ENCODE assay signal across 12 mouse cellular contexts in genomic region chr16:44625108-44625616, GRCm38 (mm10).
A peak's percentile ranks its signal among the peaks of the same experiment; 100 is the strongest.
DNase-seq lines count a peak whose midpoint lies in the region; ATAC-seq and TF ChIP-seq lines count a peak whose summit lies in the region.
"Had no signal": no experiment of that assay in that cellular context is flagged by ENCODE, and none has a peak within 500 bp of the region (broad histone marks: within the 10 kb centered on the region; RNA-seq: fewer than 3 reads in every experiment).

No protein-coding gene starts in this region.

- no peak for DNase-seq in urinary bladder, postnatal 36 days (ENCODE audit: low spot score in 2 of 2)
- DNase-seq: adrenal gland, postnatal 25 days; cerebellum, postnatal 36 days had no signal

- H3K9ac ChIP-seq in intestine, embryonic 15.5 days: no peak overlapping the region
- H3K9ac ChIP-seq in intestine, postnatal 0 days (ENCODE audit: low read depth, low read length): no peak overlapping the region
- no peak overlapping the region for H3K9ac ChIP-seq in midbrain, embryonic 13.5 days (replicated peaks)
- no peak overlapping the region for H3K9ac ChIP-seq in midbrain, embryonic 16.5 days (ENCODE audit: low read depth, low read length)
- H3K9ac ChIP-seq in forebrain, embryonic 15.5 days (replicated peaks): no peak overlapping the region
- H3K9ac ChIP-seq in stomach, embryonic 15.5 days: no peak overlapping the region
- H3K9ac ChIP-seq: heart, embryonic 12.5 days; liver, embryonic 14.5 days had no signal

- no peaks in the 10 kb centered on the region for H3K36me3 ChIP-seq in intestine, embryonic 15.5 days
- no peaks in the 10 kb centered on the region for H3K36me3 ChIP-seq in intestine, postnatal 0 days (ENCODE audit: control insufficient read depth, insufficient read depth)
- no peaks in the 10 kb centered on the region for H3K36me3 ChIP-seq in midbrain, embryonic 13.5 days
- H3K36me3 ChIP-seq in midbrain, embryonic 16.5 days (ENCODE audit: control insufficient read depth, insufficient read depth, low read length): no peaks in the 10 kb centered on the region
- H3K36me3 ChIP-seq in forebrain, embryonic 15.5 days: no peaks in the 10 kb centered on the region
- no peaks in the 10 kb centered on the region for H3K36me3 ChIP-seq in stomach, embryonic 15.5 days
- H3K36me3 ChIP-seq: heart, embryonic 12.5 days had no signal

- no peak overlapping the region for H3K4me3 ChIP-seq in intestine, embryonic 15.5 days (replicated peaks)
- no peak overlapping the region for H3K4me3 ChIP-seq in intestine, postnatal 0 days (ENCODE audit: low read depth, low read length)
- no peak overlapping the region for H3K4me3 ChIP-seq in midbrain, embryonic 13.5 days (replicated peaks)
- H3K4me3 ChIP-seq in midbrain, embryonic 16.5 days (ENCODE audit: low read depth, low read length): no peak overlapping the region
- no peak overlapping the region for H3K4me3 ChIP-seq in forebrain, embryonic 15.5 days
- H3K4me3 ChIP-seq in stomach, embryonic 15.5 days (replicated peaks): no peak overlapping the region
- H3K4me3 ChIP-seq: heart, embryonic 12.5 days had no signal

- no peak for TF ChIP-seq CTCF in intestine, postnatal 0 days (IDR thresholded peaks at IDR 0.05; ENCODE audit: low read depth)

- WGBS in intestine, embryonic 15.5 days: 46% methylated on average over 6 of the region's 6 CpGs
- 46% methylated on average over 6 of the region's 6 CpGs for WGBS in intestine, postnatal 0 days
- WGBS in midbrain, embryonic 13.5 days: 52% methylated on average over 6 of the region's 6 CpGs
- WGBS in midbrain, embryonic 16.5 days: 45% methylated on average over 6 of the region's 6 CpGs
- WGBS in forebrain, embryonic 15.5 days: 18% methylated on average over 6 of the region's 6 CpGs
- 59% methylated on average over 6 of the region's 6 CpGs for WGBS in stomach, embryonic 15.5 days

- no peak for ATAC-seq in intestine, embryonic 15.5 days
- ATAC-seq in intestine, postnatal 0 days: no peak
- peak; percentile 37; the same call in 1 of the 2 replicates for ATAC-seq in midbrain, embryonic 13.5 days
- ATAC-seq in midbrain, embryonic 16.5 days: no peak
- ATAC-seq in forebrain, embryonic 15.5 days (replicated peaks): peak; percentile 41; the same call in 1 of the 2 replicates
- ATAC-seq in stomach, embryonic 15.5 days (ENCODE audit: insufficient read depth, low FRiP score, low read depth): no peak
- ATAC-seq in activated CD4-positive, CD25-positive, alpha-beta regulatory T cell, adult 4 months: no peak

- peaks cover 18% of the 10 kb centered on the region for H3K4me1 ChIP-seq in intestine, embryonic 15.5 days (replicated peaks)
- H3K4me1 ChIP-seq in intestine, postnatal 0 days (replicated peaks; ENCODE audit: control insufficient read depth, insufficient read depth, low read length): no peaks in the 10 kb centered on the region
- H3K4me1 ChIP-seq in midbrain, embryonic 13.5 days (replicated peaks): 0 out of 2 replicates have a peak, but pooled peaks cover 3% of the 10 kb centered on the region
- H3K4me1 ChIP-seq in midbrain, embryonic 16.5 days (ENCODE audit: control insufficient read depth, insufficient read depth, low read length): no peaks in the 10 kb centered on the region
- peaks cover 4% of the 10 kb centered on the region for H3K4me1 ChIP-seq in forebrain, embryonic 15.5 days
- peaks cover 19% of the 10 kb centered on the region; the same call in 1 of the 2 replicates for H3K4me1 ChIP-seq in stomach, embryonic 15.5 days

- no peaks in the 10 kb centered on the region for H3K27me3 ChIP-seq in intestine, embryonic 15.5 days (replicated peaks)
- H3K27me3 ChIP-seq in intestine, postnatal 0 days (replicated peaks; ENCODE audit: control insufficient read depth, insufficient read depth, low read length): no peaks in the 10 kb centered on the region
- H3K27me3 ChIP-seq in midbrain, embryonic 13.5 days: no peaks in the 10 kb centered on the region
- H3K27me3 ChIP-seq in midbrain, embryonic 16.5 days (ENCODE audit: control insufficient read depth, insufficient read depth, low read depth, low read length): no peaks in the 10 kb centered on the region
- no peaks in the 10 kb centered on the region for H3K27me3 ChIP-seq in forebrain, embryonic 15.5 days
- H3K27me3 ChIP-seq in stomach, embryonic 15.5 days (replicated peaks): no peaks in the 10 kb centered on the region
- H3K27me3 ChIP-seq: heart, embryonic 12.5 days had no signal

- H3K4me2 ChIP-seq in intestine, embryonic 15.5 days (replicated peaks): no peak overlapping the region
- no peak overlapping the region for H3K4me2 ChIP-seq in intestine, postnatal 0 days (replicated peaks; ENCODE audit: low read depth)
- H3K4me2 ChIP-seq in midbrain, embryonic 13.5 days (replicated peaks): no peak overlapping the region
- H3K4me2 ChIP-seq in midbrain, embryonic 16.5 days (ENCODE audit: low read length): no peak overlapping the region
- no peak overlapping the region for H3K4me2 ChIP-seq in forebrain, embryonic 15.5 days (replicated peaks)
- no peak overlapping the region for H3K4me2 ChIP-seq in stomach, embryonic 15.5 days
- H3K4me2 ChIP-seq: heart, embryonic 12.5 days had no signal

- no peaks in the 10 kb centered on the region for H3K9me3 ChIP-seq in intestine, embryonic 15.5 days
- H3K9me3 ChIP-seq in intestine, postnatal 0 days (ENCODE audit: control insufficient read depth): no peaks in the 10 kb centered on the region
- H3K9me3 ChIP-seq in midbrain, embryonic 13.5 days: no peaks in the 10 kb centered on the region
- H3K9me3 ChIP-seq in midbrain, embryonic 16.5 days (replicated peaks; ENCODE audit: control insufficient read depth, low read length, poor library complexity, severe bottlenecking): no peaks in the 10 kb centered on the region
- no peaks in the 10 kb centered on the region for H3K9me3 ChIP-seq in forebrain, embryonic 15.5 days
- no peaks in the 10 kb centered on the region for H3K9me3 ChIP-seq in stomach, embryonic 15.5 days
- H3K9me3 ChIP-seq: heart, embryonic 12.5 days had no signal

- H3K27ac ChIP-seq in intestine, embryonic 15.5 days: 0 out of 2 replicates have a peak overlapping the region, but pooled peaks have one; percentile 36
- H3K27ac ChIP-seq in intestine, postnatal 0 days (ENCODE audit: low read depth, low read length): no peak overlapping the region
- no peak overlapping the region for H3K27ac ChIP-seq in midbrain, embryonic 13.5 days
- H3K27ac ChIP-seq in midbrain, embryonic 16.5 days (ENCODE audit: low read length): no peak overlapping the region
- H3K27ac ChIP-seq in forebrain, embryonic 15.5 days (replicated peaks): no peak overlapping the region
- peak overlapping the region; percentile 51; the same call in 1 of the 2 replicates for H3K27ac ChIP-seq in stomach, embryonic 15.5 days
- H3K27ac ChIP-seq: liver, embryonic 14.5 days had no signal

Comparison
In these comparisons a context has a peak if more than half of its experiments do, and no peak if none do; other contexts are left out.
1. ATAC-seq: peak in midbrain, embryonic 13.5 days (single experiment) and forebrain, embryonic 15.5 days (single experiment); none in intestine, embryonic 15.5 days (single experiment), intestine, postnatal 0 days (single experiment), midbrain, embryonic 16.5 days (single experiment), stomach, embryonic 15.5 days (single experiment) and activated CD4-positive, CD25-positive, alpha-beta regulatory T cell, adult 4 months (single experiment).
2. H3K27ac ChIP-seq: peak in intestine, embryonic 15.5 days (single experiment) and stomach, embryonic 15.5 days (single experiment); none in intestine, postnatal 0 days (single experiment), midbrain, embryonic 13.5 days (single experiment), midbrain, embryonic 16.5 days (single experiment) and forebrain, embryonic 15.5 days (single experiment).